Mouse (Mus musculus) CH12.LX (cell line): ENCODE data around the gene Ankrd12. TPM values are rescaled to one million over a fixed set of nuclear protein-coding genes. Genes with fewer than 3 reads are reported as not detected.

Experiments used
- DNase-seq: peaks from one replicate; pipeline ENCODE4 v3.0.0-alpha.2; 2013; ENCODE audit errors: extremely low read depth
- H3K27ac ChIP-seq: 2 replicates; pipeline ENCODE4 v1.5.1; 2012; ENCODE audit warnings: low read depth, mild to moderate bottlenecking, control low read depth, moderate library complexity; ENCODE audit not compliant: insufficient read depth
- H3K27me3 ChIP-seq: replicated peaks from 2 replicates; pipeline ENCODE3; 2012; ENCODE audit warnings: inconsistent platforms
- H3K36me3 ChIP-seq, 2 experiments: replicated peaks in 1 of 2; 2 replicates each; pipeline versions ENCODE3 to v1.6.1; 2012; ENCODE audit warnings: inconsistent platforms in 1 of 2, low read length in 1 of 2, mild to moderate bottlenecking in 1 of 2, mixed read lengths in 1 of 2, moderate library complexity in 1 of 2; ENCODE audit not compliant: control insufficient read depth in 1 of 2, insufficient read depth in 1 of 2
- H3K4me1 ChIP-seq, 2 experiments: 2 replicates each; pipeline ENCODE4 v1.6.1; 2012; ENCODE audit warnings: inconsistent platforms in 1 of 2, moderate library complexity in 1 of 2; ENCODE audit not compliant: insufficient read depth in 2 of 2, control insufficient read depth in 1 of 2
- H3K4me2 ChIP-seq: 2 replicates; pipeline ENCODE4 v1.6.1; 2012; ENCODE audit warnings: low read depth, mild to moderate bottlenecking, control low read depth; ENCODE audit not compliant: poor library complexity, insufficient read depth, severe bottlenecking
- H3K4me3 ChIP-seq, 3 experiments: fragments of 150-350 bp in 1 of 3; sonication (generic) in 1 of 3; replicated peaks in 1 of 3; 2 replicates each; pipeline versions ENCODE3 to v1.5.1; 2011 to 2012; ENCODE audit warnings: low read depth in 2 of 3, low read length in 2 of 3, mild to moderate bottlenecking in 2 of 3, moderate library complexity in 2 of 3, control low read depth in 1 of 3, improper control_type of control experiment in 1 of 3, inconsistent platforms in 1 of 3, mixed read lengths in 1 of 3; ENCODE audit not compliant: poor library complexity in 1 of 3
- H3K79me2 ChIP-seq: replicated peaks from 2 replicates; pipeline ENCODE4 v1.6.1; 2012; ENCODE audit warnings: mild to moderate bottlenecking, moderate library complexity; ENCODE audit not compliant: control insufficient read depth, poor library complexity, insufficient read depth, severe bottlenecking; ENCODE audit errors: extremely low read depth
- H3K9ac ChIP-seq: 2 replicates; pipeline ENCODE4 v1.6.1; 2012; ENCODE audit warnings: low read depth, mild to moderate bottlenecking, control low read depth, moderate library complexity; ENCODE audit not compliant: insufficient read depth
- H3K9me3 ChIP-seq: replicated peaks from 2 replicates; pipeline ENCODE3; 2012; ENCODE audit warnings: low read length, inconsistent platforms, mixed read lengths
- ETS1 ChIP-seq: conservative IDR thresholded peaks from 2 replicates; pipeline ENCODE4 v1.6.1; 2012; ENCODE audit warnings: low read depth, mild to moderate bottlenecking, inconsistent platforms, low read length, improper control_type of control experiment, moderate library complexity
- GABPA ChIP-seq: IDR thresholded peaks from 2 replicates; pipeline ENCODE4 v1.6.1; 2012; ENCODE audit warnings: low read depth, low read length, improper control_type of control experiment, inconsistent platforms; ENCODE audit not compliant: insufficient replicate concordance
- HCFC1 ChIP-seq: IDR thresholded peaks from 2 replicates; pipeline ENCODE4 v1.6.1; 2012; ENCODE audit warnings: low read depth, mild to moderate bottlenecking, inconsistent platforms, low read length, improper control_type of control experiment
- IRF4 ChIP-seq: IDR thresholded peaks from 2 replicates; pipeline ENCODE4 v1.6.1; 2014; ENCODE audit warnings: low read depth, mild to moderate bottlenecking, inconsistent platforms, low read length, improper control_type of control experiment
- JUND ChIP-seq: conservative IDR thresholded peaks from 2 replicates; pipeline ENCODE4 v1.6.1; 2011; ENCODE audit warnings: low read depth, low read length, improper control_type of control experiment
- MAFK ChIP-seq: IDR thresholded peaks from 2 replicates; pipeline ENCODE4 v1.6.1; 2011; ENCODE audit warnings: low read length, improper control_type of control experiment; ENCODE audit not compliant: insufficient replicate concordance
- MAZ ChIP-seq: IDR thresholded peaks from 2 replicates; pipeline ENCODE4 v1.6.1; 2012; ENCODE audit warnings: low read depth, mild to moderate bottlenecking, inconsistent platforms, low read length, improper control_type of control experiment, moderate library complexity
- MYC ChIP-seq: IDR thresholded peaks from 2 replicates; pipeline ENCODE4 v1.6.1; 2011; ENCODE audit warnings: low read depth, mild to moderate bottlenecking, improper control_type of control experiment, low read length
- PAX5 ChIP-seq: IDR thresholded peaks from 2 replicates; pipeline ENCODE4 v1.6.1; 2012; ENCODE audit warnings: low read length, inconsistent platforms, mixed read lengths
- POLR2A ChIP-seq: IDR thresholded peaks from 2 replicates; pipeline ENCODE4 v1.6.1; 2011; ENCODE audit warnings: low read depth, mild to moderate bottlenecking, improper control_type of control experiment, low read length
- RAD21 ChIP-seq: IDR thresholded peaks from 2 replicates; pipeline ENCODE4 v1.6.1; 2011; ENCODE audit warnings: low read depth, mild to moderate bottlenecking, low read length, improper control_type of control experiment, moderate library complexity
- SMC3 ChIP-seq: IDR thresholded peaks from 2 replicates; pipeline ENCODE4 v1.6.1; 2011; ENCODE audit warnings: low read depth, low read length, improper control_type of control experiment
- TCF12 ChIP-seq: IDR thresholded peaks from 2 replicates; pipeline ENCODE4 v1.6.1; 2014; ENCODE audit warnings: low read depth, mild to moderate bottlenecking, inconsistent platforms, low read length, improper control_type of control experiment
- UBTF ChIP-seq: IDR thresholded peaks from 2 replicates; pipeline ENCODE4 v1.6.1; 2012; ENCODE audit warnings: low read depth, mild to moderate bottlenecking, inconsistent platforms, low read length, improper control_type of control experiment, moderate library complexity
- ZC3H11A ChIP-seq: IDR thresholded peaks from 2 replicates; pipeline ENCODE4 v1.6.1; 2012; ENCODE audit warnings: low read depth, mild to moderate bottlenecking, inconsistent platforms, low read length, improper control_type of control experiment
- ZNF384 ChIP-seq: IDR thresholded peaks from 2 replicates; pipeline ENCODE4 v1.6.1; 2012; ENCODE audit warnings: low read depth, low read length, improper control_type of control experiment, inconsistent platforms
- dilution Hi-C: fragments of 300-500 bp; cut with MboI; formaldehyde crosslinking; loops from 2 replicates; pipeline ENCODE4 v1.14.3; 2020; ENCODE audit warnings: low sequenced_read_pairs; ENCODE audit not compliant: extremely low pct_unique_long_range_greater_than_20kb, extremely low pct_ligation_motif_present
- in situ Hi-C: fragments of 300-500 bp; cut with MboI; formaldehyde crosslinking; loops from 3 replicates; pipeline ENCODE4 v1.14.3; 2019; ENCODE audit warnings: low sequenced_read_pairs, low pct_ligation_motif_present, low pct_unique_long_range_greater_than_20kb, mixed read lengths
- polyA plus RNA-seq: library from polyadenylated mRNA; unstranded; fragments of >175 nt; gene quantifications from 2 replicates; pipeline ENCODE4 v1.2.1, GENCODE M21; 2012; ENCODE audit warnings: low read depth; ENCODE audit not compliant: insufficient read length
- total RNA-seq, 2 experiments: library from RNA; depleted of rRNA; stranded (reverse); fragments of 300-350 nt in 1 of 2; fragments of >200 nt in 1 of 2; gene quantifications; 2 replicates each; pipeline ENCODE4 v1.2.3; 2012 to 2014

The Ankrd12 gene
- total and polyA plus RNA-seq, 3 experiments = 1.6 to 5.6 (median 1.7) TPM

DNA sequence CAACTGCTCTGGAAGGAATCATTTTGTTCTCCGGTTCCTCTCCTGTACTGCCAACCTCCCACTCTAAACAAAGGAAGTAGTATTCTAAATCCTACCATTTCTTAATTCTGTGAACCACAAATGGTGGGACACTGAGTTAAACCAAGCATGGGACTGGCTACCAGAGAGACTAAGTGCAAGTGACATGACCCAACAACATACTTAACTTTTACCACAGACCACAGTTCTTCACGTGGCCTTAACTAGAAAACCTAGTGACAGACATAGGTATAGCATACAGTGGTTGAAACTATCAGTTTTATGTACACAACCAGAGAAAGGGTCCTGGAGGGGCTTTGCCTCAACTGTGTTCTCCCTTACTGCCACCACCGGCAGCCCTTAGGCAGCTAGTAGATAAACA is 15.8 kb upstream of the Ankrd12 start:
- Histone ChIP-seq H3K27me3 (no peaks in the 10 kb centered on the region), H3K27ac (no peak overlapping the region), H3K4me2 (no peak overlapping the region), H3K9me3 (no peaks in the 10 kb centered on the region), H3K36me3 (peaks cover 6 to 53% of the 10 kb centered on the region in 2 experiments), H3K4me1 (peaks cover 0 to 8% of the 10 kb centered on the region in 2 experiments; a peak in 2 of 4 replicates), H3K9ac (no peak overlapping the region), H3K4me3 (no peak overlapping the region), H3K79me2 (peaks cover 18% of the 10 kb centered on the region)
- no peak for DNase-seq
- in situ Hi-C loops = no loop called here
- dilution Hi-C loops = no loop called here
- no peak for TF ChIP-seq POLR2A
- TF ChIP-seq MAZ = no peak
- no peak for TF ChIP-seq HCFC1
- TF ChIP-seq MYC = no peak
- no peak for TF ChIP-seq MAFK
- TF ChIP-seq GABPA = no peak
- TF ChIP-seq IRF4 = no peak
- no peak for TF ChIP-seq RAD21
- no peak for TF ChIP-seq PAX5
- no peak for TF ChIP-seq ETS1
- no peak for TF ChIP-seq SMC3

DNA sequence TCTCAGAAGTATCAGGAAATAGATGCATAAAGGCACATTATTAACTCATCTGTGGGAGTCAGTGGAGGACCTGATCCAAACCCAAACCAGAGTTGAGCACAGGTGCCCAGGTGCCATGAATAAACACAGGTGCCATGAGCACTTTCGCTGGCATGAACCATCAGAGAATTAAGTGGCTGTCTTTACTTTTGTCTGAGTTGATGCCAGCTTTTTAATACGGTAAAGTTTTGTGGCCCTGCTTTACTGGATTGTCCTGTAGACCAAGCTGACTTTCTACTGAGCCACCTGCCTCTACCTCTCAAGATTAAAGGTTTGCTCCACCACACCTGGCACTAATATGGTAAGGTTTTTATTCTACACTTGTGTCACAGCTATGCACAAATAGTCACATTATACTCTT is 15.2 kb upstream of the Ankrd12 start:
- dilution Hi-C loops = no loop called here
- in situ Hi-C loops = no loop called here
- DNase-seq = no peak
- Histone ChIP-seq H3K9me3 (no peaks in the 10 kb centered on the region), H3K27ac (no peak overlapping the region), H3K36me3 (peaks cover 8 to 52% of the 10 kb centered on the region in 2 experiments), H3K4me2 (no peak overlapping the region), H3K9ac (no peak overlapping the region), H3K4me1 (peaks cover 0 to 3% of the 10 kb centered on the region in 2 experiments; a peak in 1 of 4 replicates), H3K27me3 (no peaks in the 10 kb centered on the region), H3K79me2 (peaks cover 15% of the 10 kb centered on the region), H3K4me3 (no peak overlapping the region)
- TF ChIP-seq POLR2A (no peak), ZC3H11A (no peak), RAD21 (no peak), ZNF384 (no peak), UBTF (no peak), JUND (no peak), ETS1 (no peak), TCF12 (no peak)
